Mouse (Mus musculus): ENCODE data around the gene Zmat5. TPM values are rescaled to one million over a fixed set of nuclear protein-coding genes. Genes with fewer than 3 reads are reported as not detected.

Zmat5 gene
- polyA plus RNA-seq, 1 experiment, result 34.0 TPM

GRCm38 (mm10) chr11:4712822-4713221 is 8.3 kb downstream of the Zmat5 start:
- H3K4me1 ChIP-seq (ENCODE audit: control insufficient read depth, insufficient read depth, low read length), result peaks cover 17% of the 10 kb centered on the region
- no peak overlapping the region for H3K4me3 ChIP-seq (ENCODE audit: insufficient read depth, low read length)
- no peak overlapping the region for H3K27ac ChIP-seq (ENCODE audit: insufficient read depth, low read depth, low read length)
- TF ChIP-seq CTCF (IDR thresholded peaks at IDR 0.05; ENCODE audit: low read depth, low read length) (no peak), POLR2A (IDR thresholded peaks at IDR 0.05; ENCODE audit: borderline replicate concordance, low read depth, low read length) (no peak)

- TF ChIP-seq POLR2A (IDR thresholded peaks at IDR 0.05; ENCODE audit: borderline replicate concordance, low read depth, low read length) (no peak), CTCF (IDR thresholded peaks at IDR 0.05; ENCODE audit: low read depth, low read length) (no peak)
- Histone ChIP-seq H3K4me1 (ENCODE audit: control insufficient read depth, insufficient read depth, low read length) (peaks cover 23% of the 10 kb centered on the region), H3K4me3 (ENCODE audit: insufficient read depth, low read length) (no peak overlapping the region), H3K27ac (ENCODE audit: insufficient read depth, low read depth, low read length) (peak overlapping the region; percentile 65)
These were observed 10.2 kb downstream of the Zmat5 start for GRCm38 (mm10) chr11:4714727-4715126.

- Histone ChIP-seq H3K4me1 (ENCODE audit: control insufficient read depth, insufficient read depth, low read length) (peaks cover 30% of the 10 kb centered on the region), H3K27ac (ENCODE audit: insufficient read depth, low read depth, low read length) (no peak overlapping the region), H3K4me3 (ENCODE audit: insufficient read depth, low read length) (no peak overlapping the region)
- TF ChIP-seq POLR2A (IDR thresholded peaks at IDR 0.05; ENCODE audit: borderline replicate concordance, low read depth, low read length) (no peak), CTCF (IDR thresholded peaks at IDR 0.05; ENCODE audit: low read depth, low read length) (no peak)
These were observed 11.1 kb downstream of the Zmat5 start for GRCm38 (mm10) chr11:4715596-4715995.

- H3K4me3 ChIP-seq (ENCODE audit: insufficient read depth, low read length), result no peak overlapping the region
- TF ChIP-seq POLR2A (IDR thresholded peaks at IDR 0.05; ENCODE audit: borderline replicate concordance, low read depth, low read length) (no peak), CTCF (IDR thresholded peaks at IDR 0.05; ENCODE audit: low read depth, low read length) (no peak)
- no peak overlapping the region for H3K27ac ChIP-seq (ENCODE audit: insufficient read depth, low read depth, low read length)
- peaks cover 30% of the 10 kb centered on the region for H3K4me1 ChIP-seq (ENCODE audit: control insufficient read depth, insufficient read depth, low read length)
These were observed 12.2 kb downstream of the Zmat5 start for GRCm38 (mm10) chr11:4716530-4717236.

- TF ChIP-seq CTCF (IDR thresholded peaks at IDR 0.05; ENCODE audit: low read depth, low read length) (no peak), POLR2A (IDR thresholded peaks at IDR 0.05; ENCODE audit: borderline replicate concordance, low read depth, low read length) (no peak)
- Histone ChIP-seq H3K27ac (ENCODE audit: insufficient read depth, low read depth, low read length) (no peak overlapping the region), H3K4me3 (ENCODE audit: insufficient read depth, low read length) (no peak overlapping the region), H3K4me1 (ENCODE audit: control insufficient read depth, insufficient read depth, low read length) (peaks cover 28% of the 10 kb centered on the region)
These were observed 14.1 kb downstream of the Zmat5 start for GRCm38 (mm10) chr11:4718548-4718947.

GRCm38 (mm10) chr11:4719961-4720360 is 15.5 kb downstream of the Zmat5 start:
- no peak for TF ChIP-seq CTCF (IDR thresholded peaks at IDR 0.05; ENCODE audit: low read depth, low read length)
- TF ChIP-seq POLR2A (IDR thresholded peaks at IDR 0.05; ENCODE audit: borderline replicate concordance, low read depth, low read length), result no peak
- H3K4me1 ChIP-seq (ENCODE audit: control insufficient read depth, insufficient read depth, low read length), result peaks cover 20% of the 10 kb centered on the region
- no peak overlapping the region for H3K4me3 ChIP-seq (ENCODE audit: insufficient read depth, low read length)
- H3K27ac ChIP-seq (ENCODE audit: insufficient read depth, low read depth, low read length), result no peak overlapping the region

GRCm38 (mm10) chr11:4720393-4720792 is 15.9 kb downstream of the Zmat5 start:
- H3K27ac ChIP-seq (ENCODE audit: insufficient read depth, low read depth, low read length), result no peak overlapping the region
- TF ChIP-seq CTCF (IDR thresholded peaks at IDR 0.05; ENCODE audit: low read depth, low read length), result no peak
- TF ChIP-seq POLR2A (IDR thresholded peaks at IDR 0.05; ENCODE audit: borderline replicate concordance, low read depth, low read length), result no peak
- no peak overlapping the region for H3K4me3 ChIP-seq (ENCODE audit: insufficient read depth, low read length)
- peaks cover 17% of the 10 kb centered on the region for H3K4me1 ChIP-seq (ENCODE audit: control insufficient read depth, insufficient read depth, low read length)

- Histone ChIP-seq H3K4me1 (ENCODE audit: control insufficient read depth, insufficient read depth, low read length) (peaks cover 15% of the 10 kb centered on the region), H3K27ac (ENCODE audit: insufficient read depth, low read depth, low read length) (no peak overlapping the region), H3K4me3 (ENCODE audit: insufficient read depth, low read length) (no peak overlapping the region)
- no peak for TF ChIP-seq POLR2A (IDR thresholded peaks at IDR 0.05; ENCODE audit: borderline replicate concordance, low read depth, low read length)
- no peak for TF ChIP-seq CTCF (IDR thresholded peaks at IDR 0.05; ENCODE audit: low read depth, low read length)
These were observed 16.6 kb downstream of the Zmat5 start for GRCm38 (mm10) chr11:4720900-4721580.

- H3K27ac ChIP-seq (ENCODE audit: insufficient read depth, low read depth, low read length), result no peak overlapping the region
- no peak overlapping the region for H3K4me3 ChIP-seq (ENCODE audit: insufficient read depth, low read length)
- TF ChIP-seq POLR2A (IDR thresholded peaks at IDR 0.05; ENCODE audit: borderline replicate concordance, low read depth, low read length), result no peak
- TF ChIP-seq CTCF (IDR thresholded peaks at IDR 0.05; ENCODE audit: low read depth, low read length), result no peak
- H3K4me1 ChIP-seq (ENCODE audit: control insufficient read depth, insufficient read depth, low read length), result peaks cover 15% of the 10 kb centered on the region
These were observed 17.2 kb downstream of the Zmat5 start for GRCm38 (mm10) chr11:4721728-4722127.

- no peak overlapping the region for H3K27ac ChIP-seq (ENCODE audit: insufficient read depth, low read depth, low read length)
- TF ChIP-seq POLR2A (IDR thresholded peaks at IDR 0.05; ENCODE audit: borderline replicate concordance, low read depth, low read length) (no peak), CTCF (IDR thresholded peaks at IDR 0.05; ENCODE audit: low read depth, low read length) (no peak)
- H3K4me1 ChIP-seq (ENCODE audit: control insufficient read depth, insufficient read depth, low read length), result peaks cover 5% of the 10 kb centered on the region
- H3K4me3 ChIP-seq (ENCODE audit: insufficient read depth, low read length), result no peak overlapping the region
These were observed 25.1 kb downstream of the Zmat5 start for GRCm38 (mm10) chr11:4729603-4730002.

All from bone marrow macrophage, adult 2 months (primary cell).